Mouse (Mus musculus): ENCODE results near the gene Olfr724.
"Not testable (repeated sequence)": the region's sequence is repeated elsewhere in the genome, so short reads cannot be mapped to it uniquely, and the experiment has no call there.

Gene Olfr724

GRCm38 (mm10) chr14:49963174-49963573 is at the start of gene Olfr724:
Gene Olfr724 (minus strand): TSS chr14:49963274.
- DNase-seq (ENCODE audit: extremely low spot score, low spot score): not testable (repeated sequence)

DNA sequence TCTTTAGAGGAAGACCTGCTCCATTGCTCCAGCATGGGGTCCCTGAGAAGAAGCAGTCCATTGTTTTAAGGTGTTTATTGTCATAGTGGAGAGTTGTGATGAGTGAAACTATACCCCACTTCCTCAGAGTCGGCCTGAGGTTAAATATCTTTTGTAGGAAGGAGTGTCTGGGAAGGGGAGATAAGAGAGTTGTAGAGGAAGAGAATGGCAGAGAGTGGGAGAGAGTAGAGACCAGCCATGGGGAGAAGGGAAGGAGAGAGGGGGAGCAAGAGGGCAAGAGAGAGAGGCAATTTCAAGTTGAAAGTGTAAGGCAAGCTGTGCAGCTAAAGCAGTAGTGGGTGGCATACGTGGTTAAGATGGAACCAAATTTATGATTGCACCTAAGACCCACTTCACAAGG is 7.2 kb downstream of the Olfr724 start:
- DNase-seq (ENCODE audit: extremely low spot score, low spot score): no peak

DNA sequence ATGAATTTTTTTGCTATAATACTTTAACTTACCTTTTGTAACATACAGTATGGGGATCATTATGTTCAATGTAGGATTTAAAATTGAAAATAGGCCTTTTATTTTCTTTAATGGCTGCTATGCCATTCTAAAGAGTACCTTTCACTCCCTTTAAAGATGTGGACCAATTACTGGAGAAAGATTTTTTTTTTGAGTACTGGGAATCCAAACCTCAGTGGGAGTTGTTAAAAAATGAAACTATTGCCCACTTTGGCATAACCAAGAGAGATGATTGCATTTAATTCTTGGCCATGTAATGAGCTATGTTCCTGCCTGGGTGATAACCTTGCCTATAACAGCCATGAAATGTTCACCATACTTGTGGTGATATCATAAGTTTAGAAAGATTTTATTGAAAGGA is 31.4 kb downstream of the Olfr724 start, which contains the start of gene Olfr723:
Olfr723 (minus strand) TSS at position 101 of the 400 bp plus-strand sequence.
- not testable (repeated sequence) for DNase-seq (ENCODE audit: extremely low spot score, low spot score)

Data from neural tube, embryonic 10.5 days (tissue).